Mouse (Mus musculus) retina, postnatal 1 day (tissue): Measurements from ENCODE around the gene Cdc42ep4.

Experiments
- DNase-seq: peaks from one replicate; pipeline ENCODE4 v3.0.0-alpha.2; 2012

Gene Cdc42ep4

DNA sequence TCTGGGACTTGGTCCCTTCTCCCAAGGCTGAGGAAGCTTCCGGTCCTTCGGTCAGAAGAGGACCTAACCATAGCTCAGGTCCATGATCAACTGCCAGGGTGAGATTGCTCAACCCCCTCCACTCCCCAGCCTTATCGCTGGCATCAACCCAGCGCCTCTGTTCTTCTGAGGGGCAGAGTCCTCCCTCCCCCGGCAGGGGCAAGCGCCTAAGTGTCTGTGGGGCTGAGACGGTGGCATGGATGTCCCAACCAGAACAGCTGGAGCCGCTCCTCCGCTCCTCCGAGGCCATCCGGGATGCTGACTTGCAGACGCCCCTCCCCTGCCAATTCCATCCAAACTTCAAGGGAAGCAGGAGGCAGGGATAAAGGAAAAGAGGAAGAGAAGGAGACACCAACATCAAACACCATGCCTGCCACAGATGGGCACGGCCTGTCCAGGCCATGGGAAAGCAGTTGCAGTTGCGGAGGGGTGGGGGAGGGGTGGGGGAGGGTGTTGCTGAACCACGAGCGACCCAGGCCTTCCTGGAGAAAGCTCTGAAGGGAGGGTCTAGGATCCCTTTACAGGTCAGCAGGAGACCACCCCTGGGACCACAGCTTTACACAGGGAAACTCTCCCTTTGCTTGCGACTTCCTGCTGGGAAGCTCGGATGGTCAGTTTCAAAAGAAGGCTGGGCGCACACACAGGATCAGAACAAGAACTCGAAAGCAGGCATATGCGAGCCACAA lies 2.7 kb downstream of the Cdc42ep4 start:
- peak; percentile 56 for DNase-seq

DNA sequence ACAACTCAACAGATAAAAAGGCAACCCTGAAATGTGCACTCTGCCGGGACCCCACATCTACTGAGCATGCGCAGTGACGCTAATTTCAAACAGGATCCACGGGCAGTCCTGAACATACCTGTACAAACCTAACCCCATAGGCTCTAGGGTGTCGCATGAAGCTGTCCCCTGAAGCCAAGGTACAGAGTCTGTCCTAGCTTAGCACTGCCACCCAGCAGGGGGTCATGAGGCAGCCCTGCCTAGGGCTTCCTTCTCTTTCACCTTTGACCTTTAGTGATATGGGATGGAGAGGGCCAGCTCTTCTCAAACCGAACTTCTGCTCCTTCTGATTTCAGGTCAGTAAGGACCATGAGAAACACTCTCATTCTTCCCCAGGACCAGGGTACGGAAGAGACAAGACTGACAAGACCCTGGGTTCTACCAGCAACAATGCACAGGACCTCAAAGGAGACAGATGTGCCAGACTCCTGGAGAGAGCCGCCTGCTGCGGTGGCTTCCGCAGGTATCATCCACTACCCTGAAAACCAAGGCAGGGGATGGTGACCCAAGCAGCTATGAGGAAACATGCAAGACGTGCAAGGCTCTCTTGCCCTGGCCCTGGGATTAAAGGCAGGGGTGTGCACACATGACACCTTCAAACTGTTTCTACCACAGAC lies 3.8 kb downstream of the Cdc42ep4 start:
- no peak for DNase-seq

DNA sequence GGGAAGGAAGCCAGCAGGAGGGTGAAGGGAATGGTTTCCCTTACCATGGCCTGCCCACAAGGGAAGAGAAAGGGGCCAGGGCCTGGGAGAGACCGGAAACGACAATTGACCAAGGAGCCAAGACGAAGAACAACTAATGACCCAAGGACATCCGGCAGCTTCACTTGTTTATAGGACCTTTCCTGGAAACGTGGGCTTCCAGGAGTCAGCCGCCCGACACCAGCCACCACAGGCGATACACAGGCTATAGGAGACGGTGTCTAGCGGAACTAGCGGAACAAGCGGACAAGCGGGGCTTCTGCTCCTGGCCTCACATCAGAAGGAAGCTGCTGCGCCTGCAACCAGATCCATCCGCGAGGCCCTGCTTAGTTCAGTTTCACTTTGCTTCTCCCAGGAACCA lies 4.6 kb downstream of the Cdc42ep4 start:
- DNase-seq, result peak; percentile 59

DNA sequence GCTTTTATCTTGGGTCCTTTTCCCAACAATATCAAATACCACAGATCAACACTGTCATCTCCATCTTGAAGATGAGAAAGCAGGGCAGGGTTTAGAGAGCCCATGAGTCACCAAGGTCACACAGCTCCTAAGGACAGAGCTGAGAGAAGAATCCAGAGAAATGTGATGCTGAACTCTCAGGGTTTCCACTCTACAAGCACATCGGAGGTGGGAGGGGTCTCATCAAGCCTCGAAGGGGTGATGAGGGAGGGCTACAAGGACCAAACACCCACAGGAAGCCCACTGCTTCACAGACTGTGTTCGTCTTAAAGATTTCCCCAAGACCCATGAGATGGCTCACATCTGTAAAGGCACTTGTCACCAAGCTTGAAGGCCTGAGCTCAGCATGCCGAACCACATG lies 5.7 kb downstream of the Cdc42ep4 start:
- no peak for DNase-seq

DNA sequence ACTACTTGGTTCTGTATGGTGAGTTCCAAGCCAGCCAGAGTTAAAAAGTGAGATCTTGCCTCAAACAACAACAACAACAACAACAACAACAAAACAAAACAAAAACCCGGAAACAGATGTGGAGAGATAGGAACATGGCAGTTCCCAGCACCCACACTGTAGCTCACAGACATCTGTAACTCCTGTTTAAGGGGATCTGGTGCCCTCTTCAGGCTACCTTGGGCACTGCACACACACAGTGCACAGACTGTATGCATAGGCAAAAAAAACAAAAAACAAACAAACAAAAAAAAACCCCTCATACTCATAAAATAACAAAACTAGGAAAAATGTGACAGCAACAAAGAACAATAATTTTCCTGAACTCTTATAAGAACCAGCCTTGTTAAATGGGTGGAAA lies 8.7 kb downstream of the Cdc42ep4 start:
- DNase-seq, result no peak

DNA sequence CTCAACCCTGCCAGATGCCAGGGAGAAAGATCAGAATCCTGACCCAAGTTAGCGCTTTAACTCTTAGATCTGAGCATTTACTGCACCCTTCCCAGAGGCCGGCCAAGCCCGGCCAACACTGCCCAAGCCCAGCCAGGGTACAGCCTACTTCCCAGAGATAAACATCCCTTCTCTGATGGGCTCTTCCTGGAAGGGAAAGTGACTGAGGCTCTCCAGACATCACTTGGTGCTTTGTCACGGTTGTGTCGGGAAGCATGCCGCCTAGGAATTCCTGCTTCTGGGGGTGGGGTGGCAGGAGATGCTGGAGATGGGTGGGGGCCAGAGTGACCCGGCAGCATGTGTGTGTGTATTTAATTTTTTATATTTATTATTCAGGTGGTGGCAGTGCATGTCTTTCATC lies 11.6 kb downstream of the Cdc42ep4 start:
- no peak for DNase-seq

DNA sequence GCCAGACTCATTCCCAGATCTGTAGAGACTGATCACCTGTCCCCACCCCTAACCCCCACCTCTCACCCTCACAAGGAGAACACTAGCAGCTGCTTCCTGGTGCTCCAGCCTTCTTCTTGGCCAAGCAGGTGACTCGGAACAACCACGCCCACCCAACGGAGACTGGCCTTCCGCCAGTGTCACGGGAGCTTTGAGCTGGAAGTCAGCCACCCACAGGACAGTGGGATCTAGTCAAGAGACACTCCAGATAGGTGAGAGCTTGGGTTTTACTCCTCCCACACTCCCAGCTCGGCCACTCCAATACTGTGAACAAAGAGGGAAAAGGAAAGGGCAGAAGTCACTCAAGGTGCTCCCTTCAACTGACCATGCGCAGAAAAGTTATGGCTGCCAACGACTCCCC lies 12.5 kb downstream of the Cdc42ep4 start:
- DNase-seq, result no peak

DNA sequence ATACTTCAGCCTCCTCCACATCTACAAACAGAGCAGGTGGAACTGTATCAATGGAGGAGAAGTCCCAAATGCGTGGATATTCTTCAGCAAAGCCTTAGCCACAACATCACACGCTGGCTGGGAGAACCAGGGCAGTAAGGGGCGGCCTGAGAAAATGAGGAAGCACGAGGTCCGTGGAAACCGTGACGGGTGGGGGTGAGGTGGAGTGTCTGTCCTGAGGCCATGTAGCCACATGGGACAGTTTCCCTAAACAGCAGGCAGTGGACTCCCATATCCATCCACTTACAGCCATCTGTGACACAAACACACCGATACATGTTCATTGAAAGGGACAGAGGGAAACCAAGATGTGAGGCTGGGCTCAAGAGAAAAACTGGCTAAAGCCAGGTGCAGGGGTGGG lies 13.8 kb downstream of the Cdc42ep4 start:
- no peak for DNase-seq

DNA sequence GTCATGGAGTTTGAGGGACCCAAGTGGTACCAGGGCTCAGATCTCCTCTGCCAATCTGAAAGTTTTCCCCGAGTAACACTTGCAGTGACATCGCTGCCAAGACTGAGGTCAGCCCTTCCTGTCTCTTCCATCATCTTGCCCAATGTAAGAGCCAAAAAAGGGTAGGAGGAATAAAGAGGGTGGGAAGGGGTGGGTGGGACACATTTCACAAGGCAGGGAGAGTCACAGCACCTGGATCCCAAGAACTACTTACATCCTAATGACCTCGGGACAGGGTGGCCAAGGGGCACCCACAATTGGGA lies 14.2 kb downstream of the Cdc42ep4 start:
- DNase-seq, result no peak

DNA sequence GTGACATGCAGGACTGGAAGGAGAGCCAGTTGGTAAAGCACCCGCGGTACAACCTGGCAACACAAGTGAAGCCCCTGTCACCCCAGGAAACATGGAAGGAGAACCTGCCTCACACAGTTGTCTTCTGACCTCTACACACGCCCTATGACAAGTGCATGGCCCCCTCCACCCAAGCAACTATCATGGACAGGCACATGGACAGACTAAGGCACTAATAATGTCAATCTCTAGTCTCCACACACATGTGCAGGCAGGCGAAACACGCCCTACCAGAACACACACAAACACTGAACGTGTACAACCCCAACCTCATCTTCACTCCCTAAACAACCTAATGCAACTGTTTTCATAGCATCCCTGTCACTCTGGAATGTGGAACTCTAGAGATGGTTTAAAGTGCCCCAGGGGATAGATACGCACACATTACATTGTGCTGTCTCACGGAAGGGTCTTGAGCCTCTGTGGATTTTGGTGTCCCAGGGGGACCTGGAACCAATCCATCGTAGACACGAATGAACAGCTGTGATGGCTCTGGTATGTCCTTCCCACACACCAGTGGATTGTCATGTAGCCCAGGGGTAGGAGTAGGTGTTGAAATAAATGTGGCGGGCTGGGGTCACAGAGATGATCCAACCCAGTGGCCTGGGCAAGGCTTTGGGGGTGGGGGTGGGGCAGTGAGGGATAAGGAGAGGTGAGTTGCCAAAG lies 14.7 kb downstream of the Cdc42ep4 start:
- DNase-seq, result no peak

DNA sequence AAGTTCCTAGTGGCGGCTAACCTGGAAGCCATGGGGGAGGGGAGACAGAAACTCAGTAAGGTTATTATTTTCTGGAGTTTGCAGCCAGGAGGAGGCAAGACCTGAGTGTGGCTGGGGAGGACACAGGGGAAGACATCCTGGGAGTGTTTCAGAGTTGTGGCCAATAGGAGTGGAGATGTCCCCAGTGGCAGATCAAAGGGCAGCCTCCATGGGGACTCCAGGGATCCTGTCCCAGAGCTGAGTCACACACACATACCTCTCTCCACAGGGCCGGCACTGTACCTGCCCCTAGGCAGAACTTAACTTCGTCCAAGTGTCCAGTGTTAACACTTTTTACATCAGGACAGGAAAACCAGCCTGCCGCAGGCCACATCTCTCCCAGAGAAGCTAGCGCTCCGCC lies 16.5 kb downstream of the Cdc42ep4 start:
- DNase-seq, result no peak

DNA sequence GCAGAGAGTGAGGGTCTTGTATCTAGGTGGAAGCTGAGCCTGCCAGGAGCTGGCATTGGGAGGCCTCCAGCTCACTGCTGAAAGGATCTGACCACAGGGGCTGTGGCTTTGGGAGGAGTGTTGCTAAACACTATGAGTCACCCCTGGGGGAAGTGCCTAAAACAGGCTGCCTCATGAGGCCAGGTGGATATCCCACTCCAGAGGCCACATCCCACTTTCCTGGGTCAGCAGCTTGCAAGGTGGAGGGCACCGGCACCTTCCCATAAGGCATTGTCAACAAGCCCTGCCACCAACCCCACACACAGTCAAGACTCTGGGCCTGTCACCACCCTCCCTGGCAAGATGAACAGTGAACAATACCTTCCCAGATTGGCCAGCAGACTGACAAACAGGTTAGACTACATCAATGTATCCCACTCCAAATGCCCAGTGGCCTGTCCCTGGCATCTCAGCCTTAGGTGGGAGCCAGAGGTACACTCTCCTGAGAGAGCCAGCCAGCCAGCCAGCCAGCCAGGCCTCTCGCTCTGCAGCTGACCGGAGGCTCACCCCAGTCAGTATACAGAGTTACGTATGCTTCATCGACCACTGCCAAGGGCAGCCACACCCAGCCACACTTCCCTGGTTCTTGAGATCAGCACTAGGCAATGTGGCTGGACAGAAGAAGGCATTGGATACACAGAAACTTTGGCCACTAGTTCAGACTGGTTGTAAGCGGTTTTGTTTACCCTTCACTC lies 17.9 kb downstream of the Cdc42ep4 start:
- DNase-seq, result peak; percentile 64

DNA sequence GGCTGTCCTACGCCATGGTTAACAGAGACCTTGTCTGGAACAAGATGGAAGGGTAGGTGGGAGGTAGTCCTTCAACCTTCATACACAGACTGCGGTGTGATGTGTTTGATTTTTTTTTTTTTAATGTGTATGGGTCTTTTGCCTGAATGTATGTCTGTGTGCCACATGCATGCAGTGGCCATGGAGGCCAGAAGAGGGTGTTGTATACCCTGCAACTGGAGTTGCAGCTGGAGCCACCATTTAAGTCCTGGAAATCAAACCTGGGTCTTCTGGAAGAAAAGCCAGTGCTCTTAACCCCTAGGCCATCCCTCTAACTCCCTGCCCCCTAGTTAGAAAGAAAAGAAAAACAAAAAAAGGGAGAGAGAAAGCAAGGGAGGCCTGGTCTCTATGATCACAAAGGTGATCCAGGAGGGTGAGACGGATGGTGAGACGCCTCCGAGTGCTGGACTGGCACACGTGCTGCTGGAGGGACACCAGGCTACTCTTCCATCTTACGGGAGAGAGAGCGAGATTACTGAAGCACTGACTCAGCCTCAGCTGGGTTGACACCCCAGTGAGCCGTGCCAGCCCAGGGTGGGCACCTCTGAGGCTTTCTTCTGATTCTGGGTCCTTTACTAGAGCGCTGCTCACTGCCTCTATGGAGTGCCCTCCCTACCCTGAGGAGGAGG lies 19.6 kb downstream of the Cdc42ep4 start:
- no peak for DNase-seq

DNA sequence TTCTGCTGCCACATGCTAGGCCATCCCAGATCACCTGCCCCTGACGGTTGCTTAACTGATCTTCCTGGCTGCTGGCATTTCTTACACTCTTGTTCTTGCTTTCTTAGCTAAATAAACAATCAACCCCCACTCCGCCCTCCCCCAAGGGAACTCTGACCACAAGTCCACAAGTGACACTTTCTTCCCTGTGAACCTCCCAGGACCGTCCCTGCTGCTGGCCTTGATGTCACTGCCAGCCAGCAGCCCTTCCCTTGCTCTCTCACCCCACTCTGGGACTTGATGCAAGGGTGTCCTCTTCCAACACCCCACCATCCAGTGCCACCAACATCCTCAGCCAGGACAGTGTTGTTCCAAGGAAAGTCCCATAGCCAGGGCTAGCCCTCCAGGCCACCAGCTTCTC lies 20.8 kb downstream of the Cdc42ep4 start:
- no peak for DNase-seq

DNA sequence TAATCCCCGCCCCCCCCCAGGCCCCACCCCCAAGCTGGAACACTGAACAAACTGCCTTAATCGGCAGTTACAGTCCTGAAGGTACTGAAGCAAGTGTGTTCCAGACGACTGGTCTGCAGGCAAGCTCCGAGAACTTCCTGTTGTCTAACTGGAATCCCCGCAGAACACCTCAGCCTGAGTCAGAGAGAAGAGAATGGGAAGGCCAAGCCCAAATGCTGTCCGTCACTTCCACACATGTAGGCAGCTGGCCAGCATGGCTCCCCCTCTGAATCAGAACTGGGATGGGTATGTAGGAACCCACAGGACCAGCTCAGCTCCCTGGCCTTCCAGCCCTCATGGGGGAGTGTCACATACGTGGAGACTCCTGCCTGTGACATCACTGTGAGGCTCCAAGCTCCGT lies 21.8 kb downstream of the Cdc42ep4 start:
- no peak for DNase-seq

DNA sequence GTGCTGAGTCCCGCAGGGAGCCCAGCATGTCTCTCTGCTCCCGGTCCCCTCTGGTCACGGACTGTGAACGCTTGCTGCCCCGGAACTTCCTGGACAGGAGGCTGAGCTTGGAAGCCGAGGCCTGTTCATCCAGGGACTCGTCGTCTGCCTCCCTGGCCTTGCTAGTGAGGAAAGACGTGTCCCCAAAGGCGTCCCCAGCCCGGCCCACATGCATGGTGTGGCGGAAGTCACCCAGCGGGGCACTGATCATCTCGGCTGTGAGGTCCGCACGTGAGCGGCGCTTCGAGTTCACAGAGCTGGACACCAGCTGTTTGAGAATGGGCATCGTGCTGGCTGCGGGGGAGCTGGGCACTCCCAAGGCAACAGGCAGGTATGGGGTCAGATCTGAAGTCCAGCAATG lies 22.4 kb downstream of the Cdc42ep4 start:
- no peak for DNase-seq

DNA sequence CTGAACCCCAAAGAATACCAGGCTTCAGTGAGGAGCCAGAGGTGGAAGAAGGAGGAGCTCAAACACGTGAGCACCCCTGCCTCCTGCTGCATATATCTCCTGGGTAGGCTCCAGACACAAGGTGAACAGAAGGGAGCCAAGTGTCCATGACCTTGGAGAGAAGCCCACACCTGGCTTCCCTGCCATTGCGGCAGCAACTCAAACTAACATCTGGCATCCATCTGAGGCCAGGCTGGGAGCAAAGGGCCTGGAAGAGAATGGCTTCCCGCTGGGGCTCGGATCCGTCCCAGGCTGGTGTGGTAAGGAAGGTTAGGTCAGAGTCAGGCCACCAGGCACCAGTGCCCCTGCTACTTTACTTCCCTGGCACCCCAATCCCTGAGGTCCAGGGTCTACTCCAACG lies 23.7 kb downstream of the Cdc42ep4 start:
- DNase-seq, result no peak

DNA sequence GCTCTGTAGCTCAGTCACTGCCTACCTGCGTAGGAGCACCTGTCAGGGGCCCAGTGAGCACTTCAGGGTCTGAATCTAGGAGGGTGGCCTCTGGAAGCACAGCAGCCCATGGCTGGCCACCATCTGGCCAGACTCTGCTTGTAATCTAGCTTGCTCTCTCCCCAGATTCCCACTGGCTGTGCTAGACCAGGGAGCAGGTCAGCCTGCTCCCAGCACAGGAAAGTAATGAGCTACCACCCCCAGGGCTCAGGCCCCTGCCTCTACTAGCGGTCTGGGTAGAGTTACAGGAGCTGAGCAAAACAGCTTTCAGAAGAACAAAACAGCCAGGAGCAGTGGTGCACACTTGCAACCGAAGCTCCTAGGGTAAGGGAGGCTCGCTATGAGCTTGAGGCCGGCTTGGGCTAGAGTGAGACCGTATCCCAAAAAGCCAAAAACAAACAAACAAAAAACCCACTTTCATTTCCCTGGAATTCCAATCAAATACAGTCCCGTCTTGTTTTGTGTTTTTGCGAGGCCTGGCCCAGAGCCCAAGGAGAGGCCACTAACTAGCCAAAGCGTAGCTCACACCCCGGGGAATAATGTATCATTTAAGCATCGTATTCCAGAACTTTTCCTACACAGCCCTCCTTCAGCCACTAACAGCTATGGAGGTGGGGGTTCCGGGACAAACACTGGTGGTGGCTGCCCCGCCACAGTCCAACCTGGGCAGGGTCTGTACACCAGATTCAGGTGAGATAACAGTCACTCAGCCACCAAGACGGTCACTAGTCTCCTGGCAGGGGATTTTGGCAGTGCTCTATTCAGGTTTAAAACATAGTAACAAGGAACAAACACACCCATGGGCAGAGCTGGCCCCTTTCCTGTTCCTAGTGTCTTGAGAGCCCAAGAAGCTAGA lies 24.4 kb downstream of the Cdc42ep4 start:
- no peak for DNase-seq

DNA sequence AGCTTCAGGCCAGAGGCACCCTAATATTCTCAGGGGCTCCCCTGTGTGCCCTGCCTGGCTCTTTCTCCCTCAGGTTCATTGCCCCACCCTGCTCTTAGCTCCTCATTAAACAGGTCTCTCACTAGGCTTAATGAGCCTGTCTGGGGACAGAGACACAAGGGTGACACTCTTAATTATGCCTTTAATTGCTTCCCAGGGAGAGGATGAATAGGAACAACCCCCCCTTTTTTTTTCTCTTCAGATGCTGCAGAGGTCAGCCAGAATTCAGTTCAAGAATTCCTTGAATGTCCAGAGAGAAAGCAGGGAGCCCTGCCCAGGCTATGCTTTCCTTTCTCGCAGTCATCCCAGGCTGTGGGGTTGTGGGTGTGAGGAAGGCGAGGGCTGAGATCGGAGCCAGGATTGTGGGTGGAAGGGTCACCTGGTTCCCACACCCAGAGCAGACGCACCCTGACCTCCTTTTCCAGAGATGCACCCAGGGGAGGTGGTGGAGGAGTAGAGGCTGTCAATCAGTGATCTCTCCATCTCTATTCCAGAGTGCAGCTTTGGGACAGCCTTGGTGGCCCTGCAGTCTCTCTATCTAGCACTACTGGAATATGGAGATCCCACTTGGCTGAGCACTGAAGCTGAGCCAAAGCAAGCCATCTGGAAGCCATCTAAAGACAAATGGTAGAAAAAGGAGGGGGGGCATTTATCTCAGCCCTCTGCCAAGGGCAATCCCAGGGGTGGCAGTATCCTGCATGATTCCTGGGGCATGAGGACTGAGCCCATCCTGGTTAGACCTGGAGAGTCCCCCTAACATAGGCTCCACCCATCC lies 26.2 kb downstream of the Cdc42ep4 start:
- peak; percentile 91 for DNase-seq

DNA sequence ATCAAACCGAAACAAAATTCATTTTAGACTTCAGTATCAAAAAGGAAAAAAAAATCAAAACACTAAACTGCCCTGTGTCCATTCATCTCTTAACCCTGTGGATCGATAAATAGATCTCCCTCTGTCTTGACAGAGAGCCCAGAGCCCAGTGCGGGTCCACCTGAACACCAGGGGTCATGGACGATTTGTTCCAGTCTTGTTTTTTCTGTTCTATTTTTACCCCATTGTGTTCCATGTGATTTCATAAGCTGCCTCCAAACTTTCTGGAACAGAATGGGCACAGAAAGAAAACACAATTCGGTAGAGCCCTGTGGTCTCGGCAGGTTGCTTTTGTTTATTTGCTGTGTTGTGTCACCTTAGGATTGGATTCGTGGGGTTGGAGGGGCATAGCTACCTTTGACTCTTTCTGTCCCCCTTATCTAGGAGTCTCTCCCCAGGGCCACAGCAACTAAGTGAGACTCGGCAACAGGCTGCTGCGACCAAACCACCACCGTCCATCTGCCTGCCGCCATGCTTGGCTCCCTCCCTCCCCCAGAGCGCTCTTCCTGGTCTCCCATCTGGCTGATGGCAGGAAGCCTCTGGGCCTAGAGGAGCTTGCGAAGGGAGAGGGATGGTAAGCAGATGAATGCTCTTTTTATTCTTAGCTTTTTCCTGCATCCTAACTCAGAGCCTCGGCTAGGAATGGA lies 29.1 kb downstream of the Cdc42ep4 start:
- DNase-seq, result no peak
